Mouse (Mus musculus) leukemia stem cell, adult 10-12 weeks (primary cell): ENCODE results near the gene Gjd3. TPM values are rescaled to one million over a fixed set of nuclear protein-coding genes. Genes with fewer than 3 reads are reported as not detected.

ENCODE experiments used
- polyA plus RNA-seq: library from polyadenylated mRNA; stranded (reverse); fragments of >175 nt; gene quantifications from 2 replicates; pipeline ENCODE4 v1.2.3, GENCODE M21; 2012; ENCODE audit warnings: low replicate concordance

The Gjd3 gene
- not detected in 2 replicates for polyA plus RNA-seq

DNA sequence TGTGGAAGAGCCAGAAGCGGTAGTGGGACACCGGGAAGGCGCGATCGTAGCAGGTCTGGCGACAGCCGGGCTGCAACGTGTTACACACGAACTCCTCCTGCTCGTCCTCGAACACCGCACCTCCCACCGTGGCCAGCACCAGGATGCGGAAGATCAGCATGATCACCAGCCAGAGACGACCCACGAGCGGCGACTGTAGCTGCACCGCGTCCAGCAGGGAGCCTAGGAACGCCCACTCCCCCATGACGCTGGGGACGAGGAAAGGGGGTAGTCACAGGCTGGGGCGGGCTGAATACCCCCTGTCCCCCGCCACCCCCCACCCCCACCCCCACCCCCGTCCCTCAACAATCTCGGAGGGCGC is at the start of gene Gjd3:
TSS of gene Gjd3 (minus strand) at position 244 of the 361 bp plus-strand sequence.

DNA sequence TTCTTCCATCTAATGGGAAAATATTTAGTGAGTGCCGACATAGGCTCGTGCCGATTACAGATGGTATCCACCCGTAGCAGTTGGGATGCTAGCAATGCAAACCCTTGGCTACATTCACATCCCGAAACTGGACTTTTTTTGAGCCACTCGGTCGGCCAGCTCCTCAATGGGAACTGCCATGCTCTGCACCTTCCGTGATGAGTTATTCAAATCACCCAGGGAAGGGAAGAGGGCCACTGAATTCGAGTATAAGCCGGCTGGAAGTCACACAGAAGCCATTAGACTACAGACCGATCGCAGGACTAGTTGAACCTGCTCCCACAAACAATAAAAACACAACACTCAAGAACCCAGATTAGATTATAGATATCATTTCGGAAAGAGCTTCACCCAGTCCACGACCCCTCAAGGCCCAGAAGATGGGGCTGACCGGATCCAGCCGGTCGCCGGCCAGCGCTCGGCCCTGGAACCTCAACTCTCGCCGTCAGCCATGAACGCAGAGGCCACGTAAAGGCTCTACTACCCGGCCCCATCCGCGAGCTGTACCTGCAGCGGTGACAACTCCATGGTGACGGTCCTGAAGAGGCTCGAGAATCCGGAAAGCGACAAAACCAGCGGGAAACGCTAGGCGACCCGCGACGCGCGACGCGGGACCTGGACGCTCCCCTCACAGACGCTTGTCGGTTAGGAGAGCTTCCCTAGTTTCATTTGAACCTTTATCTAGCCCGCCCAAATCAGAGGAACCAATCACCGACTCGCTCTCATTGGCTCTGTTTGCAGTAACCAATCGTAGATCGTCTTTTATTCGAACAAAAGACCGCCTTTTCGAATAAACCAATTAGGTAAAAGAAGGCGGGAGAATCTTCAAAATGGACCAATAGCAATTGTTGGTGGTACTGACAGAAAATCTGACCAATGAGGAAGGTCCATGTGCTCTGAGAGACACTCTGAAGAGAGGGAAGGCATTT is 41.0 kb upstream of the Gjd3 start, which contains the start of gene Top2a:
TSS of gene Top2a (minus strand) at position 690 of the 968 bp plus-strand sequence.

Other genes starting within 250 kb of the Gjd3 start
- gene Thra, start 242.4 kb downstream of the Gjd3 start, polyA plus RNA-seq, result 41.6 and 45.3 TPM in 2 replicates
- 1.6 and 4.8 TPM in 2 replicates for gene Nr1d1, start 207.7 kb downstream of the Gjd3 start, polyA plus RNA-seq
- gene Msl1, start 187.5 kb downstream of the Gjd3 start, polyA plus RNA-seq, result 68.7 and 118 TPM in 2 replicates
- gene Casc3, start 178.1 kb downstream of the Gjd3 start, polyA plus RNA-seq, result 33.5 and 39.4 TPM in 2 replicates
- gene Rapgefl1, start 146.2 kb downstream of the Gjd3 start, polyA plus RNA-seq, result 0.37 and 0.64 TPM in 2 replicates
- gene Wipf2, start 119.4 kb downstream of the Gjd3 start, polyA plus RNA-seq, result 35.8 and 37.7 TPM in 2 replicates
- gene Cdc6, start 75.2 kb downstream of the Gjd3 start, polyA plus RNA-seq, result 1.6 and 3.5 TPM in 2 replicates
- gene Rara, start 55.2 kb downstream of the Gjd3 start, polyA plus RNA-seq, result 33.5 and 53.2 TPM in 2 replicates
- gene Top2a, start 41.2 kb upstream of the Gjd3 start, polyA plus RNA-seq, result 13.6 and 83.6 TPM in 2 replicates
- 61.9 and 62.5 TPM in 2 replicates for gene Igfbp4, start 58.2 kb upstream of the Gjd3 start, polyA plus RNA-seq
- 0.58 TPM in 1 of 2 replicates, not detected in the other for gene Tns4, start 106.3 kb upstream of the Gjd3 start, polyA plus RNA-seq
- gene Ccr7, start 172.1 kb upstream of the Gjd3 start, polyA plus RNA-seq, result 3.6 and 12.3 TPM in 2 replicates
- 113 and 193 TPM in 2 replicates for gene Smarce1, start 248.0 kb upstream of the Gjd3 start, polyA plus RNA-seq